Mouse (Mus musculus): ENCODE data around the gene Mkrn2os. TPM values are rescaled to one million over a fixed set of nuclear protein-coding genes. Genes with fewer than 3 reads are reported as not detected.
"Not testable (repeated sequence)": the region's sequence is repeated elsewhere in the genome, so short reads cannot be mapped to it uniquely, and the experiment has no call there.

The Mkrn2os gene
- polyA plus RNA-seq (2016; fragmentation: Nextera tagmentation; extraction: Ambion mirVana), result 0.12 and 0.17 TPM in 2 replicates

DNA sequence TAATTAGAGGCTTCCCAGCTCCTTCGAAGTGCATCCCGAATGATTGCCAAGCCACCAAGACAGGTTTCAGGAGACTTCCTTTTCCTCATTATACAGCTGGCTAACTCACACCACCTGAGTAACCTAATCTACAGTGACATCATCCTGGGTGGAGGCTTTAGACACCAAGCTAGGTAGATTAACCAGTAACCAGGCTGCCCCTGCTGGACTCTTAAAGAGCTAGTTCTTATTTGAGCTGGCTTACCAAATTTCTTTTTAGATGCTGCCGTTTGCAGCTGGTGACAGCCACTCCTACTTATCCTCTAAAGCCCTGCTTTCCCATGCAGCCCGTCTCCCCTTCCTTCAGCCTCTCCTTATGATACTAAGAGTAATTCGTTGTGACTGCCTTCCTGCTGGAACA lies at the start of gene Mkrn2os:
Mkrn2os (minus strand) TSS at position 119 of the 400 bp plus-strand sequence.
- H3K4me1 ChIP-seq, result no peaks in the 10 kb centered on the region
- H3K9me3 ChIP-seq (replicated peaks), result no peaks in the 10 kb centered on the region
- H3K27ac ChIP-seq, result no peak within 1 kb of the TSS
- no peak for ATAC-seq (ENCODE audit: low FRiP score)
- H3K36me3 ChIP-seq, result no peaks in the 10 kb centered on the region
- 62% methylated on average over 5 of the region's 5 CpGs for WGBS
- no peak within 1 kb of the TSS for H3K4me2 ChIP-seq (replicated peaks)
- H3K9ac ChIP-seq, result no peak within 1 kb of the TSS
- H3K27me3 ChIP-seq, result 0 out of 2 replicates have a peak, but pooled peaks cover 3% of the 10 kb centered on the region
- no peak within 1 kb of the TSS for H3K4me3 ChIP-seq

- H3K27ac ChIP-seq; H3K9me3 ChIP-seq (replicated peaks); H3K4me2 ChIP-seq (replicated peaks); ATAC-seq (ENCODE audit: low FRiP score); H3K9ac ChIP-seq; H3K4me1 ChIP-seq; H3K27me3 ChIP-seq; H3K4me3 ChIP-seq: not testable (repeated sequence)
- WGBS, result 98% methylated on average over 7 of the region's 7 CpGs
- H3K36me3 ChIP-seq, result peaks cover 48% of the 10 kb centered on the region
Measured at GRCm38 (mm10) chr6:115638188-115638587, 45.8 kb upstream of the Mkrn2os start.

- H3K27ac ChIP-seq, result no peak overlapping the region
- ATAC-seq (ENCODE audit: low FRiP score), result no peak
- no peaks in the 10 kb centered on the region for H3K4me1 ChIP-seq
- H3K4me3 ChIP-seq, result no peak overlapping the region
- no peak overlapping the region for H3K9ac ChIP-seq
- WGBS, result 100% methylated on average over 2 of the region's 2 CpGs
- H3K27me3 ChIP-seq, result no peaks in the 10 kb centered on the region
- no peak overlapping the region for H3K4me2 ChIP-seq (replicated peaks)
- peaks cover 78% of the 10 kb centered on the region for H3K36me3 ChIP-seq
- H3K9me3 ChIP-seq (replicated peaks), result no peaks in the 10 kb centered on the region
Measured at GRCm38 (mm10) chr6:115634015-115634414, 41.6 kb upstream of the Mkrn2os start.

DNA sequence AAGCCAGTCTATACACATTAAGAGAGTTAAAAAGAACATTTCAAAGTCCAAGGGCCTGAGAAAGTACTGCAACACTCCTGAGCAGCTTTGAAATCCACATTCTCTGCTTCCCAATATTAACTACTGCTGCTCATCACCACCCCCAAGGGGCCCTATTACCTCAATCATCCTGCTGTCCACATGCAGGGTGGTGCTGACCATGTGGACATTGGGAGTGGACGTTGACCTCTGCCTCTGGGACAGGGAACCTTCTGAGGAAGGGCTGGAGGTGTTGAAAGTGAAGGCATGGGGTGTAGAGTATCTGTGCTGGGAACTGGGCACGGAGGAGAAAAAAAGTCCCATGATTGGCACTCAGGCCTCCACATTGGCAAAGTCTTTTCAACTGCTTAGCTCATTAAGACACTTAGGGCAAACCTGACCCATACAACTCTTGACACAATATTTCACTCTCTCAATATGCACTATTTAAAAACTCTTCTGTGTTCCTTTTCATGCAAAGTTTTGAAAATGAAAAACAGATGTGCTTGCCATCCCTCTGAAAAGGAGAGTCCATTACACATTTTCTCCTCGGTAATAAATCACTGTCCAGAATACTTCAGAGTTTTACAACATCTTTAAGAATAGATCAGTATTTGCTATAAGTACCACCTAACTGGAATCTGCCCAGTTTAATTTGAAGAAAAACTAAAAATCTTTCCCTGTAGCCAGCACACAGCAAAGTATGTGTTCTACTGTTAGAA lies 38.9 kb upstream of the Mkrn2os start:
- no peak for ATAC-seq (ENCODE audit: low FRiP score)
- no peak overlapping the region for H3K4me2 ChIP-seq (replicated peaks)
- no peaks in the 10 kb centered on the region for H3K27me3 ChIP-seq
- H3K27ac ChIP-seq, result no peak overlapping the region
- no peaks in the 10 kb centered on the region for H3K9me3 ChIP-seq (replicated peaks)
- 76% methylated on average over 3 of the region's 3 CpGs for WGBS
- H3K36me3 ChIP-seq, result peaks cover 79% of the 10 kb centered on the region
- no peaks in the 10 kb centered on the region for H3K4me1 ChIP-seq
- no peak overlapping the region for H3K4me3 ChIP-seq
- no peak overlapping the region for H3K9ac ChIP-seq

DNA sequence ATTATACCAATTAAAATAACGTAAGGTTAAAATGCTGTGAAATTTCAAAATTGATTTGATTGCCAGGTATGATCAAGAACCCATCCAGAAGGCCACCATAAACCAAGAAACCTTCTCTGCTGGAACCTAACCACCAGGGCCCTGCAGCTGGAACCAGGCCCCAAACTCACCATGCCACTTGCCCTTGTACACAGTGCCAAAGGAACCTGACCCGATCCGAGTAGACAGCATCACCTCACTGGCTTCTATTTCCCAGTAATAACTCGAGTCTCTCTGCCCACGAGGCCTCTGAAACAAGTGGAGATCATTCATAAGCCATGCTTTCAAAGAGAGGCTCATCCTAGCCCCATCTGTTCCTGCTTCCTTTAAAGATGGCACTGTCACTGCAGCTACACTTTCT lies 33.7 kb upstream of the Mkrn2os start:
- ATAC-seq (ENCODE audit: low FRiP score), result no peak

GRCm38 (mm10) chr6:115620942-115621341 lies 28.6 kb upstream of the Mkrn2os start:
- Histone ChIP-seq H3K4me2 (replicated peaks) (no peak overlapping the region), H3K4me1 (no peaks in the 10 kb centered on the region), H3K27me3 (no peaks in the 10 kb centered on the region), H3K4me3 (no peak overlapping the region), H3K36me3 (peaks cover 99% of the 10 kb centered on the region), H3K27ac (no peak overlapping the region), H3K9ac (no peak overlapping the region), H3K9me3 (replicated peaks) (no peaks in the 10 kb centered on the region)
- no peak for ATAC-seq (ENCODE audit: low FRiP score)
- 86% methylated on average over 1 of the region's 1 CpGs for WGBS

More for the DNA sequence above, 33.7 kb upstream of the Mkrn2os start:
- no peaks in the 10 kb centered on the region for H3K4me1 ChIP-seq
- no peaks in the 10 kb centered on the region for H3K27me3 ChIP-seq
- H3K27ac ChIP-seq, result no peak overlapping the region
- H3K9me3 ChIP-seq (replicated peaks), result no peaks in the 10 kb centered on the region
- H3K9ac ChIP-seq, result no peak overlapping the region
- 94% methylated on average over 5 of the region's 5 CpGs for WGBS
- no peak overlapping the region for H3K4me3 ChIP-seq
- peaks cover 87% of the 10 kb centered on the region for H3K36me3 ChIP-seq
- no peak overlapping the region for H3K4me2 ChIP-seq (replicated peaks)

- no peak overlapping the region for H3K4me3 ChIP-seq
- H3K27ac ChIP-seq, result no peak overlapping the region
- no peak overlapping the region for H3K4me2 ChIP-seq (replicated peaks)
- peaks cover 98% of the 10 kb centered on the region for H3K36me3 ChIP-seq
- WGBS, result 94% methylated on average over 10 of the region's 10 CpGs
- no peaks in the 10 kb centered on the region for H3K4me1 ChIP-seq
- no peaks in the 10 kb centered on the region for H3K9me3 ChIP-seq (replicated peaks)
- H3K9ac ChIP-seq, result no peak overlapping the region
- no peak for ATAC-seq (ENCODE audit: low FRiP score)
- H3K27me3 ChIP-seq, result no peaks in the 10 kb centered on the region
Measured at GRCm38 (mm10) chr6:115619818-115620217, 27.4 kb upstream of the Mkrn2os start.

- Histone ChIP-seq H3K4me1 (no peaks in the 10 kb centered on the region), H3K9ac (no peak overlapping the region), H3K4me3 (no peak overlapping the region), H3K9me3 (replicated peaks) (no peaks in the 10 kb centered on the region), H3K4me2 (replicated peaks) (no peak overlapping the region), H3K27ac (no peak overlapping the region), H3K27me3 (no peaks in the 10 kb centered on the region), H3K36me3 (peaks cover 97% of the 10 kb centered on the region)
- 97% methylated on average over 3 of the region's 3 CpGs for WGBS
- no peak for ATAC-seq (ENCODE audit: low FRiP score)
Measured at GRCm38 (mm10) chr6:115615983-115616382, 23.6 kb upstream of the Mkrn2os start.

- Histone ChIP-seq H3K9me3 (replicated peaks) (no peaks in the 10 kb centered on the region), H3K4me1 (no peaks in the 10 kb centered on the region), H3K4me3 (no peak overlapping the region), H3K27me3 (no peaks in the 10 kb centered on the region), H3K9ac (no peak overlapping the region), H3K36me3 (peaks cover 87% of the 10 kb centered on the region), H3K4me2 (replicated peaks) (no peak overlapping the region), H3K27ac (no peak overlapping the region)
- ATAC-seq (ENCODE audit: low FRiP score), result no peak
Measured at GRCm38 (mm10) chr6:115613793-115614192, 21.4 kb upstream of the Mkrn2os start.

DNA sequence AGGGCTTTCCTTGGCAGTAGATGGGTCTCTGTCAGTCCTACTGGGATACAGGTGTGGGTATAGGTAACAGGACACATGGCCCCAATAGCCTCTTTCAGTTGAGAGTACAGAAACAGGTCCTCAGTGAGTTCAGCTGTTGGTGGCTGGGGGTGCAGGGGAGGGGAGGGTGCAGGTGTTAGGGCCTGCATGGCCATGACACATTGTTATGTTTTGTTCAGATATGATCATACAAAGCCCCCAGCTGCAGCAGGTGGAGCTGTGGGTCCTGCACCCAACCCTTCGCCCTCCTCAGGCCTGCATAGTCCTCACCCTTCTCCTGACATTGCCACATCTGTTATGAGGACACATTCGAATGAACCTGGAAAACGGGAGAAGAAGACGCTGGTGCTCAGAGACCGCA lies 17.9 kb upstream of the Mkrn2os start:
- no peak overlapping the region for H3K4me2 ChIP-seq (replicated peaks)
- no peak overlapping the region for H3K27ac ChIP-seq
- peaks cover 52% of the 10 kb centered on the region for H3K36me3 ChIP-seq
- no peaks in the 10 kb centered on the region for H3K9me3 ChIP-seq (replicated peaks)
- H3K4me3 ChIP-seq, result no peak overlapping the region
- WGBS, result 94% methylated on average over 5 of the region's 5 CpGs
- H3K4me1 ChIP-seq, result no peaks in the 10 kb centered on the region
- no peak for ATAC-seq (ENCODE audit: low FRiP score)
- no peak overlapping the region for H3K9ac ChIP-seq
- no peaks in the 10 kb centered on the region for H3K27me3 ChIP-seq

- no peak overlapping the region for H3K27ac ChIP-seq
- H3K4me1 ChIP-seq, result no peaks in the 10 kb centered on the region
- no peak overlapping the region for H3K4me2 ChIP-seq (replicated peaks)
- ATAC-seq (ENCODE audit: low FRiP score), result no peak
- no peak overlapping the region for H3K9ac ChIP-seq
- no peaks in the 10 kb centered on the region for H3K27me3 ChIP-seq
- 69% methylated on average over 3 of the region's 3 CpGs for WGBS
- no peak overlapping the region for H3K4me3 ChIP-seq
- peaks cover 41% of the 10 kb centered on the region for H3K36me3 ChIP-seq
- no peaks in the 10 kb centered on the region for H3K9me3 ChIP-seq (replicated peaks)
Measured at GRCm38 (mm10) chr6:115609121-115609520, 16.7 kb upstream of the Mkrn2os start.

DNA sequence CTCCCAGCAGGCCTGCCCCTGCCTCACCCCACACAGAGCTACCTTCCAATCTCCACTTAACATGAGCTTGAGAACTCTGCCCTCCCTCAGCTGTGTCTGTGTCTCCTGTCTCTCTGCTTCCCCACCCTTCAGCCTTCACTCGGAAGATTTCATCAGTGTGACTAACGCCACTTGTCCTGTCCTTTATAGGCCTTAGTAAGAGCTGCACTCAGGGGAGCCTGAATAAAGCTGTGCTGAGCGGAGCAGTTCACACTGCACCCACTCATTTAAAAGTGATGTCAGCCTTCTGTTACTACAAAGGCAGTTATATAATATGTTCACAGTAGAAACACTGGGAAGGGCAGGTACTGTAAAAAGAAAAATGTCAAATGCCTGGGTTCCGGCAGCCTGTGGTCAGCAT lies 15.1 kb upstream of the Mkrn2os start:
- Histone ChIP-seq H3K27ac (no peak overlapping the region), H3K4me1 (peaks cover 6% of the 10 kb centered on the region), H3K9me3 (replicated peaks) (no peaks in the 10 kb centered on the region), H3K9ac (peak overlapping the region; percentile 8; the same call in 1 of the 2 replicates), H3K4me2 (replicated peaks) (no peak overlapping the region), H3K27me3 (no peaks in the 10 kb centered on the region), H3K36me3 (peaks cover 25% of the 10 kb centered on the region), H3K4me3 (no peak overlapping the region)
- 79% methylated on average over 4 of the region's 4 CpGs for WGBS
- ATAC-seq (ENCODE audit: low FRiP score), result no peak

DNA sequence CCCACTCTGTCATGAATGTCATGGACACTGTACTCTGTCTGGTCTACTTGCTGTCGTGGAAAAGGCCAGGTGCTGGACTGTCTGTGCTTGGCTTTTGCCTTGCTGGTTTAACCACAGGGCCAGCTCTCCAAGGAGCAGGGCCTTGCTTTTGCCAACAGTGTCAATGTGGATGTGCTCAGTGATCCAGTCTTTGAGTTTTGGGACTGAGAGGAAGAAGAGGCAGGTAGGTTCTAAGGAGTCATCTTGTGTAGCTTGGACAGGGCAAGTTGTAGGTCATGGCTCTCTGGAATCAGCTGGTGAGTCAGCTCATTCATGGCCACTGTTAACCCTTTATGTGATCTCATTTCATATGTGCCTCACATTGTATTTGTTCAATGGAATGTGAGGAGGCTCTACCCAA lies 14.1 kb upstream of the Mkrn2os start:
- no peak overlapping the region for H3K4me2 ChIP-seq (replicated peaks)
- H3K36me3 ChIP-seq, result 0 out of 2 replicates have a peak, but pooled peaks cover 15% of the 10 kb centered on the region
- H3K4me3 ChIP-seq, result no peak overlapping the region
- ATAC-seq (ENCODE audit: low FRiP score), result no peak
- H3K9me3 ChIP-seq (replicated peaks), result no peaks in the 10 kb centered on the region
- no peaks in the 10 kb centered on the region for H3K27me3 ChIP-seq
- H3K9ac ChIP-seq, result no peak overlapping the region
- WGBS, result 74% methylated on average over 1 of the region's 1 CpGs
- H3K4me1 ChIP-seq, result peaks cover 8% of the 10 kb centered on the region
- no peak overlapping the region for H3K27ac ChIP-seq

All from hindbrain, embryonic 12.5 days (tissue).